Mouse (Mus musculus) spleen, postnatal 14 days (tissue): ENCODE data around the gene Gtf3c5.

Experiments
- DNase-seq, 2 experiments: peaks; one replicate each; pipeline ENCODE4 v3.0.0; 2021 to 2022; ENCODE audit warnings: low spot score in 2 of 2

Gene Gtf3c5

GRCm38 (mm10) chr2:28534436-28535262, 48.9 kb downstream of the Gtf3c5 start:
- DNase-seq = no peak

GRCm38 (mm10) chr2:28533901-28534435, 49.6 kb downstream of the Gtf3c5 start:
- DNase-seq = no peak

DNA sequence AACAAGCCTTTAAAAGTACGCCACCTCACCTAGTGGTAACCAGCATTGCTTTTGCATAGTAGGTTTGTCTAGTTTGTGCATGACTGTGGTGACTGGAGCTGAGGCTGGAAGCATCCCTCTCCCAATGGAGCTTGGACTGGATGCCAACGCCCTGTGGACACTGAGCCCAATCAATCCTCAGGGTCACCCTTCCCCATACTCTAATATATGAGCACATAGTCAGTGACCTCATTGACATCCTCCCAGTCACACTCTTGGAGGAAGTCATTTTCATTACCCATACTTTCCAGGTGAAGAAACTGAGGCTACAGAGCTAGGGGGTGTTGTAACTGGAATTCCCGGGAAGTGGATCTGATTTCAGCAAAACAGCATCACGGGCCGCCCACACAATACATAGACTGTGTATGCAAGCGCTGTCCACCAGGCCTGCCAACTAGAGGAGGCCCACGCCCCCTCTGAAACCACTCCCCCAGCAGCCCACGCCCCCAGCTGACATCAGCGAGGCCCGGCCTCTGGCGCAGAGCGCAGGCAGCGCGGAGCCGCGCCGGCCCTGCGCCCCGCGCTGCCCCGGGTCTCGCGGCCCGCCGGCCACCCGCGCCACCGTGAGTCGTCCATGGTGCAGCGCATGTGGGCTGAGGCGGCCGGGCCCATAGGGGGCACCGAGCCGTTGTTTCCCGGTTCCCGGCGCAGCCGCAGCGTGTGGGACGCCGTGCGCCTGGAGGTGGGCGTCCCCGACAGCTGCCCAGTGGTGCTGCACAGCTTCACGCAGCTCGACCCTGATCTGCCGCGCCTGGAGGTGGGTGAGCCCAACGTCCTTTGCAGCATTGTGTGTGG, 50.4 kb downstream of the Gtf3c5 start:
- DNase-seq = peak; percentile 57 to 71

GRCm38 (mm10) chr2:28530311-28530710, 53.2 kb downstream of the Gtf3c5 start:
- no peak for DNase-seq

DNA sequence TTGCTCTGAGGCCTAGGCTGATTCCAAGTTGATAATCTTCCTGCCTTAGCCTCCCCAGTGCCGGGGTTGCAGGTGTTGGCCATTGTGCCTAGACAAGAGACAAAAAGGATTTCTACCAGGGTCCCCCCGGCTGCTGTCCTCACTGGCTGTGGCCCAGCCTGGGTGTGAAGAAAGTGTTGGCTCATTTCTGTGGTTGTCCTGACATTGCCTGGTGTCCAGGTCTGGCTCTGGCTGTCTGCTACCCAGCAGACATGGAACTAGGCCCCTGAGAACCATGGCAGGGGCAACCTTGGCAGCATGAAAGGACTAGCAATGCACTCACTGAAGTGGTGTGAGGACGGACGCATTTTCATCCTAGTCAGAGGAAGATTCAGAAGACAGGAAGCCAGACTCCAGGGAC, 53.7 kb downstream of the Gtf3c5 start:
- no peak for DNase-seq

DNA sequence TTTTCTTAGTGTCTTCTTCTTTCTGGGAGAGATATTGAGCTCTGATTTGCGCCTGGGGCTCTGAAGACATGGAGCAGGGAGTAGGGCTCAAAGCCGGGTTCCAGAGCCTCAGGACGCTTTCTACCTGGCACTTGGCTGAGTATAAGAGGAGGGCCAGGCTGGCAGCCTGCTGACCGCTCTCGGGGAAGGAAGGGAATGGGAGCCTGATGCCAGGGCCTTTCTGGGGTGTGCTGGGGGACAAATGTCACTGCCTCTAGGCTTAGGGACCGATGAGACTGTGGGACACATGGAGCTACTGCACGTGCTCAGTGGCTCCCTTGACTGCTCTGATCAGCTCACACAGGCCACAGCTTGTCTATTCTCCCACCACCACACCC, 55.2 kb downstream of the Gtf3c5 start:
- no peak for DNase-seq

GRCm38 (mm10) chr2:28527436-28528353, 55.9 kb downstream of the Gtf3c5 start:
- DNase-seq = no peak

DNA sequence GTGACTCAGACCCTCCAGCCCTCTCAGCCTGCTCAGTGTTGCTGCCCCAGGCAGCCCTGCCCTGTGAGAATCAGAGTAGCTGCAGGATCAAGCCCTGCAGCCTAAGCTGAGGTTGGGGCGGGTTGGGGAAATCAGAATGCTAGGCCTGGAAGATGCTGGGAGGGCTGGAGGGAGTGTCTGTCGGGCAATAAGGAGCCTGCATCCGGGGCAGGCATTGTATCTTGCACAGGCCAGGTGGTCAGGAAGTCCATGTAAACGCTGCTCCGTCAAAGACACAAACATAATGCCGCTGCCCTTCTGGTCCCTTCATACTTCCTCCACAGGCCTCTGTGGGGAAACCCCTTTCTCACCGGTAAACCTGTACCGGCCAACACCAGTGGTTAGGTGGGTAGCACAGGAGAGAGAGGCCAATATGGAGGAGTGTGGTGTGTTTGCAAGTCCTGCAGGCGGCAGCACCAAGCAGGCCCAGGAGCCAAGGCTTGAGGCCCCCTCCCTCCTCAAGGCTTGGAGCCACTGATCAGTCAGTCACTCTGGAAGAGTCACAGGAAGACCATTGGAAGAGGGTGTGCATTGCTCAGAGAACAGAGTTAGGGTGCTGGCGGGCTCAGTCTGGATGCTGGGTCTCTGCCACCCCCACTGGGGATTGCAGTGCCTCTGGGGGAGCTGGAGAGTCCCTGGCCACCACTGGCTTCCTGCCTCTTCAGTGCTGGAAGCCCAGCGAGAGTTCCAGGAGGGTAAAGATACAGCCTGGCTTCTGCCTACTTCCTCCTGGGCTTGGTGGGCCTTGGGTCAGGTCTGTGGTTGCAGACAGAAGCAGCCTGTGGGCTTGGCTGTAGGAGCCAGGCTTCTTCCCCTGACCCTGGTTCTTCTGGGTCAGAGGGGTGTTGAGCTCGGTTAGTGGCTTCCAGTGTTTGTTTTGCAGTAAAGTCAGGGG, 57.3 kb downstream of the Gtf3c5 start:
- DNase-seq = no peak

GRCm38 (mm10) chr2:28525219-28525942, 58.2 kb downstream of the Gtf3c5 start:
- DNase-seq = no peak

DNA sequence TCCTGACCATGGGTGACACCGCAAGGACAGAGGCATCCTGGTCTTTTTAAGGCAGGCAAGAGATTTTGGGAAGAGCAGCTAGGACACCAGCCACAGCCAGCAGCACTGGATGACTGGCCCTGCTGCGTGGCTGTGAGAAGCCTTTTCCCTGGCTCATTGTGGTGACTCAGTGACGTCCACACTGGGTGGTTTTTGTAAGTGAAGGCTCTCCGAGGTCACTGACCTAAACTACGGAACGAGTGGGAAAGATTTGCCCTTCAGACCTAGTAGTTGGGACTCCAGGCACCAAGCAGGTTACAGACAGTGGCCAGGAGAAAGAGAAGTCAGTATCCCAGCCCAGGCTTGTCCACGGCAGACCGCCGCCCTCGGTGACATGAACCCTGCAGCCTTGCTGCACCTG, 59.1 kb downstream of the Gtf3c5 start:
- DNase-seq = no peak

DNA sequence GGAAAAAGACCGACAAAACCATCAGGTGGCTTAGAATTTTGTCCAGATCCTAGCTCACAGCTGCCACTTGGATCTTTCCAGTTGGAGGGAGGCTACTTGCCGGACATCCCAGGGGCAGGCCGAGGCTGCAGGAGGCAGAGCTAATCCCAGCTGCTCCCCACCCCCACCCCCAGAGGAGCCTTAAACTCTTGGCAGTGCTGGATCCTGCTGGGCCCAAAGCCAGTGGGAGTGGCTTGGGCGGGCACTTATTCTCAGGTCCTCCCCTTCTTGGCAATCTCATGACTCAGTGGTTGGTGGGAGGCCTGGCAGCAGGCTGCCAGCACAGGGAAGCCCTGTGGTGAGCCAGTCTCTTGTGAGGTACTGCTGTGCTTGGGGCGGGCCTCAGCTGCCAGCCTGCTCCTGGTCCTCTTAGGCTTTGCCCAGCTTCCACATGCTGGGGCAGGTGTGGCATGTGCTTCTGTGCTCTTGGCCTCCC, 59.9 kb downstream of the Gtf3c5 start:
- no peak for DNase-seq

DNA sequence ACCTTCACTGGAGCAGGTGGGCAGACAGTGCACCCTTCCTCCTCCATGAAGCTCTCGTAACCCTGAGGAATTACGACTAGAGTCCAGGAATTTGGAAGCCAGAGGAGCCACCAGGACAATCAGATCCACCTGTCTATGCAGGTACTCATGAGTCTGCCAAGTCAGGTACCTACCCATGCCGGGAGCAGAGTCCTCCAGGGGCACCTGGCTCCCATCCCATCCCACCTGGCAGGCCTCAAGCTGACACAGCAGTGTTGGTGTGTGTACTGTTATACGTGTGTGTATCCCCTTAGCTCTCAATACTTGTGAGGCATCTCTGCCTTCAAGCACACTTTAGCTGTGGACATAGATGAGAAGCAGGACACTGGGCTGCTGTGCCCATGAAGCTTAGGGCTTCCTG, 61.4 kb downstream of the Gtf3c5 start:
- no peak for DNase-seq

GRCm38 (mm10) chr2:28521571-28522151, 61.9 kb downstream of the Gtf3c5 start:
- DNase-seq = no peak

DNA sequence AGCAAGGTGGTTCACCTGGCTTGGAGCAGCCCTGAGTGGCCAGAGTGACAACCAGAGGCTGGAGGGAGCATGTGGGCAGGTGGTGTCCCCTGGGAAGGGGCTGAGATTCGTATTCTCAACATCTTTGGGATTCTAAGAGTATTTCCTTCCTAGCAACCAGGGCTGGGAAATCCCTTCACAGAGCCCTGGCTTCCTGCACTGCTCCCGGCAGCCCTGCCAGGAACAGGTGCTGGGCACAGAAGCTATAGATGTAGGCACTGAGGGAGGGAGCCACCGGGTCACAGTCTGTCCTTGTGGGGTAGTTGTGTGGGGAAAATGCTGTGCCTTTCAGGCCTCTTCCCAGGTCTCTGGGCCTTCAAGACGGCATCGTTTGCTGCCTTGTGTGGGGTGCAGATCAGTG, 63.0 kb downstream of the Gtf3c5 start:
- no peak for DNase-seq

GRCm38 (mm10) chr2:28518231-28518630, 65.3 kb downstream of the Gtf3c5 start:
- DNase-seq = no peak

DNA sequence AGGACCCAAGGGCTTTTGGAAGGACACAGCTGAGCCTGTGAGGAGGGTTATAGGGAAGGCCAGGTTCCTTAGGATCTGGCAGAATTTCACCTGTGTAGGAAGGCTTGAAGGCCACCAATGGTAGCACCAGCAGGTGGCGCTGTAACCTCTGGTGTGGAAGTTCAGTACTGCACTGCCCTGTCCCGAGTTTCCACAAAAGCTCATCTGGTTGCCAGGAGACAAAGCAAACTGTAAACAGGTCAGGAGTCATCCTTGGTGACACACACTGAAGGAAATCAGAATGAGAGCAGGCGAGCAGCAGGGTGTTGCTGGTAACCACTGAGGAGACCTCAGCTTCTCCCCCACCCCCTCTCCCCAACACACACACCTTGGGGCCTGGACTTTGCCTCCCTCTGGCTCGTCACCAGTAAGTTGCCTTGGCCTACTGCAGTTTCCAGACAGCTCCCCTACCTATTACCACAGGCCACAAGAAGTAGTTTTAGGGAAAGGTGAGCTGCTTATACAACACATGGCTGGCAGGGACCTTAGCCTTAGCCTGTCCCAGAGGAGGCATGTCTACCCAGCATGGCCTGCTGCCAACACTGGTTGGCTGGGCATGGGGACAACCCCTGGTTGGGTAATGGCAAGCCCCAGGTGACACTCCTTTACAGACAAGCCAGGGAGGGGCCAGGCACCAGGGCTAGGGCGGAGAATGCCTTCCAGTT, 66.2 kb downstream of the Gtf3c5 start:
- DNase-seq = peak; percentile 62 to 78
